Mouse (Mus musculus) yolk sac, embryonic 10.5 days (tissue): ENCODE measurements around the gene Traf2.

Source experiments
- DNase-seq: peaks from one replicate; pipeline ENCODE4 v3.0.0-alpha.2; 2017; ENCODE audit warnings: low spot score

The Traf2 gene

DNA sequence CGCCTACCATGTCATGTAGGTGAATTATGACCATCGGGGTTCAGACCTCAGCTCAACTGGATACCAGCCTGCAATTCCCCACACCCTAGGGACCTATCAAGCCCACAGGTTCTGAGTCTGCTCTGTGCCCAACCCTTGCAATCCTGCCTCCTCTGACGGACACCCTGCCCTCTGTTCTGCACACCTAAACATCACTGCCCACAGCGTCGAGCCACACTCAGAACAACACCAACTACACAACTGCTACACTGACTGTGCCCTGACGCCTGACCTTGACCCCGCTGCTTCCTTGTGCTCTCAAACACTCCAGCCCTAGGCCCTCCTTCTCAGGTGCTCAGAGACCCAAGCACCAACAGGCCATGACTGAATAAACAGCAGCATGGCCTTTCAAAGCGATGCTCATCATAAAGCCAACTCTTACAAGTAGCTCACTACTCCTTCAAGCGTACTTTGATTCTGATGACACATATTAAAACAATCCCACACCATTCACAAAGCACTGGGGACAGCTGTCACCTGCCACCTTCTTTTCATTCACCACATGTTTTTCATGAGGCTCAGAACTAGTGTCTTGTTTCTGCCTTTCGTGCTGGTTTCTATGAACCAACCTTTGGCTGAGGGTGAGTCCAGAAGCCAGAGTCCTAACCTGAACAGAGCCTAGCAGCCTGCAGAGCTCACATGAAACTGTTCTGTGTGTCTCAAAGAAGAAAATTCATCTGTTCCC is 4.9 kb downstream of the Traf2 start:
- DNase-seq = no peak

DNA sequence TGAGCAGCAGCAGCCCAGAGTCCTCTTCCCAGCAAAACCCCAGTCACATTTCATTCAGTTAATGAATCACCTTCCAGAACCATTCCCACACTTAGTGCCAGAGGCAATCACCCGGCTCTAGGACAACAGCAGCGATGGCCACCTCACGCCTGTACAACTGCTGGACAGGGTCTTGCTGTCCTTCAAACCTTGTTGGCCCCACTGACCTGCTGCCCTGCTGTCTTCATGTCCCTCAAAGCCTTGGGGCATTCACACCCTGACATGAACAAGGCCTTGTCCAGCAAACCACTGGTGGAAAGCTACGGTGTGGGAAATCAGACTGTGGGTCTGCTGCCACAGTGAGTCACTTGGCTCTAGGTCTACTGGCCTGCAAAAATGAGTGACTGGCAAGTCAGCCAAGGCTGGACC is 6.2 kb downstream of the Traf2 start:
- no peak for DNase-seq

DNA sequence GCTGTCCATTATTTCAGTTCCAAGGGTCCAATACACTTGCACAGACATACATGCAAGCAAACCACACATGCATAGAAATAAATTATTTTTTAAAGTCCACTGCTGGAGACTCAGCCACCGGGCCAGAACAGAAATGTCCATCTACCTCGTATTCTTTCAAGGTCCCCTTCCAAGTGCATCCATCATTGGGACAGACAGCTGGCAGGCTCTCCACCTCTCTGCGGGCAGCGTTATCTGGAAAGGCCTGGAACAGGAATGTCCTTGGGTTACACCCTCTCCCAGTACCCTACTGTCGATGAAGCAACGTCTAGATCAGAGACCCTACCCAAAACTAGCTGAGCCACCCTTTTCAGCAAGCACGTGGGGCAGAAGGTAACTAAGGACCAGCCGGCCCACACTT is 10.2 kb downstream of the Traf2 start:
- DNase-seq = no peak

DNA sequence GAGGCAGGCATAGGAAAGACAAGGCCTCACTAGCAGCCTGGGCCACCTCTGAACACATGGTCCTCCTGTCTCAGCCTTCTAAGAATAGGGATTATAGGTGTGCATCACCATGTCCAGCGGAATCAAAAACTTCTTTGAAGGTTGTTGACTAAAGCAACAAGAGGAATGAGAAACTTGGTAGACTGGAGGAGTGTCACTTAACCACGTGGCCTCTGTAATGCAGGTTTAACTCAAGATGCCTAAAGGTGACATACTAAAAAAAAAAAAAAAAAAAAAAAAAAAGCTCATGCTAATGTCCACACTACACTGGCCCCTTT is 11.9 kb downstream of the Traf2 start:
- DNase-seq = no peak

DNA sequence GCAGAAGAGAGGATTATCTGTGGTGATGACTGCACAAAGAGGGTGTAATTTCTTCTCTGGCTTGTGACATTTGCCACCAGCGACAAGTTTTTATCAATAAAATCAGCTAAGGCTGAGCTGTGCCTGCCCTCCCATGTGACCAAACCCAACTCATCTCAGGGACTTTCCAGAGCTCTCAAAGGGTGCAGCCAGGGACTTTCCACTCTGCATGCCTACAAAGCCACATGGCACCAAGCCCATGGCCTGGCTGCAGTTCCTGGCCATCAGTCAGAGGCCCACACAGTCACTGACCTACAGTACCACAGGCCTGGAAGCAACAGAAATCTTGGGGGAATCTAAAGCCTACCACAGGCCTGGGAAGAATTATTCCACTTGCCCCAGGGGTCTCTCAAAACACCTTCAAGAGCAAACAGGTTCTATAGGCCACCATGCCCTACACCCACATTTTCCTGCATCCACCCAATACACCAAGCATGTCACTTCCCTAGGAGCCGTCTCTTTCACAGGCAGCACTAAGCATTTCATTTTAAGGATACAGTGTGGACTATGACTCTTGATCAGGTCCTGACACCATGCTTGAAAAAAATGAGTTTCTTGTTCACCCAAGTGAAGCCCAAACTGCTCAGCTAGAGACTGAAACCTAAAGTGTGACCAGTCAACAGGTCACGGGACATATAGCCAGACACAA is 12.4 kb downstream of the Traf2 start:
- DNase-seq = no peak

DNA sequence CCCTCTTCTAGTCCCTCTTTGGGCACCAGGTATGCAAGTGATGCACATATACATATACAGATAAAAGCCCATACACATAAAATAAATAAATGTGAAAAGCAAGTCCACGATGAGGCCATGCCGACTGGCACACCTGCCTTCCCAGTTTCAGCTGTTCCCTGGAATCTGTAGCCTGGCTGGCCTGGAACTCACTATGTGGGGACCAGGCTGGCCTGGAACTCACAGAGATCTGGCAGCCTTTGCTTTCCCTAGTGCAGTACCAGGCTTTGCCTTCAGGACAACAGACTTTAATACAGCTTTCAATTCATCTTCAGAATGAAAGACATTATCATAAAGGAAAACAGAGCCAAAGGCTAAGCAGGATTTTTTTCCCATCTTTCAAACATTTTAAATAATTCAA is 13.0 kb downstream of the Traf2 start:
- DNase-seq = no peak

DNA sequence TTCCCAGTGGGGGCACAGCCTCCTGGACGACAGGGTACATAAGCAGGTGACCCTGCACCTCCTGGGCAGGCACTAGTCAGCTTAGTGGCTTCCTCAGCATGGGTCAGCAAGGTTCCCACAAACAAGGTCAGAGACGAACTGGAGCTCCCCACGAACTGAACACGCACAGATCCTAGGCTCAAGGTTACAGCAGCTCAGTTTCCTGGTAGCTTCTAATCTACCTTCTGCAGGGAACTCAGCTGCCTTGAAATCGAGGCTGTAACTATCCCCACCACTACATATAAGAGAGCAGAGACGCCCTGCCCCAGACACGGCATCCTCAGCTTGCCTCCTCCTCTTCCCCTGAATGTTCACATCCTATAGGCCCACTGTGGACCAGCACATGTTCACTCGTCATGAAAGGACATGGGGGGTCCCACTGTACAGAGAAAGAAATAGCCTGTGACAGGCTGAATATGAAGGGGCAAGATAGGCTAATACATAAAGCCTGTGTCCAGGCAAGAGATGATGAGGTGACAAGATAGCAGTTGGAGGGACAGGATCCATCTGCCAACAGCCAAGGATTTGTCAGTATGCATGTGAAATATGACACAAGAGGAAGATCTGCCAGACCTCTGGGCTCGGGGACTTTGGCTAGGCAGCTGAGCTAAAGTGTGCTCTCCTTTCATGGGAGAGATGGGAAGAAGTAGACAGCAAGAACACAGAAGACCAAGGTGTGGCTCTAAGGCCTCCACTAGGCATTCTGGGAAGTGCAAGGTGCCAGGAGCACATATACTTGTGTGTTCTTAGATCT is 20.0 kb downstream of the Traf2 start:
- DNase-seq = no peak

DNA sequence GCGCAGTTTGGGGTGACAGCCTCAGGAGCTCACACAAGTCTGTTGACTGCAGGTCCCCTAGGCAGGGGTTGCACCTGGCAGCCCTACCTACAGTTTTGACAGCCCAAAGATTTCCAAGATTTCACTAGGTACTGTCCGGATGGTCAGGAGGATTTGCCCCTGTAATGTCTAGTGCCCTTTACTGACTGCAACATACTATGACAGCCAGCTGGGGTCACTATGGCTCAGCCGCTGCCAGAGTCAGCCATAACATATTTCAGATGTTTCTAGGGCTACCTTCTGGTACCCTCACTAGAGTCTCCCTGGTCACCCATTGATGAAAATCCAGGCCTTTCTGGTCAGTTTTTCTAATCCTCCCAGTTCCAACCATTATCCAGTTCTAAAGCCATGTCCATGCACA is 36.8 kb downstream of the Traf2 start:
- DNase-seq = no peak

DNA sequence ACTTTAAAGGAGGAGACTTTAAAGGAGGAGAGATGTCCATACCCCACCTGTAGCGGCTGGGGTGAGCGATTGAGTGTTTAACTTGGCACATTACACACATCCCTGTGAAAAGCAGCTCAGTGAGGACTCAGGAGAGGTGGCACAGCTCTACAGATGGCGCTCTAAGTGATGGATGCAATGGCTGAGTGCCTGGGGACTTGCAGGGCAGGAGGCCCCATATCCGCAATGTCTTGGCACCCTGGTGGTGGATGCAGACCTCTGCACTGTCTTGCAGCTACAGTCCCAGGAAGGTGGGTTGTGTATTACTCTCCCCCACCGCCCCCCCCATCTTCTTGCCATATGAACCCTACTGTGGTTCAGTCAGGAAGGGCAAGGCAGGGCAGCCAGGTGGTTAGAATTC is 39.8 kb downstream of the Traf2 start:
- DNase-seq = no peak

DNA sequence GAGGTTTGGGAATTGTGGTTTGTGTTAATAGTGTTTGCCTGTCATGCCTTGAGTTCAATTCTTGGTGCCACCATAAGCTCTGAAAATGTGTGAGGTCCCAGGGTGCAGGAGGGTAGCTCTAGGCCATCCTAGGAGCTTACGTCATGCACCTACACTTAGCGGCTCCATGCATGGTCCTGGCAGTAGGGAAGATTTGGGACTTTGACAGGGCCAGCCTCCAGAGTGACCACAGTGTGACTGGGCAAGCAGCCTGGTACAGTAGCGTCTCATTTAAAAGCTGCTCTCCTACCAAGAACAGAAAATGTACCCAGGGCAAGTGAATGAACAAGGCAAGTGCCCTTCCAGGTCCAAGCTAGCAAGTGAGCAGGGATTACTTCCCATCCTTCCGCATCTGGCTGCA is 40.9 kb downstream of the Traf2 start:
- DNase-seq = no peak

DNA sequence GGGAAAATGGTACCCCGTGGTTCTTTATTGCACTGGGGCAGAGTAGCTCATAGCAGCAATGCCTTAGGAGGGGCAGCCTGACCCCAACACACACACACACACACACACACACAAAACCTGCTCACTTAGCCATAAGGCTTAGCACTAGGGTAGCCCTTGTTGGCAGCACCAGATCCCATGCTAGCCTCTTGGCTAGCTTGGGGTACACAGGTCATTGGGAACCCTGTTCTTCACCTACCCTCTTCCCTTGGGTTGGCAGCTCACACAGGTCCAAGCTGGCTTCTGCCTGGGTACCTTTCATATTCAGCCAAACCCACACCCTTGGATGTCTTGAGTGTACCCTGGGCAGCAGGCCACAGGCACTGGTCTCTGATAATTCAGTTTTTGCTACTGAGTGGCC is 41.7 kb downstream of the Traf2 start:
- DNase-seq = no peak

DNA sequence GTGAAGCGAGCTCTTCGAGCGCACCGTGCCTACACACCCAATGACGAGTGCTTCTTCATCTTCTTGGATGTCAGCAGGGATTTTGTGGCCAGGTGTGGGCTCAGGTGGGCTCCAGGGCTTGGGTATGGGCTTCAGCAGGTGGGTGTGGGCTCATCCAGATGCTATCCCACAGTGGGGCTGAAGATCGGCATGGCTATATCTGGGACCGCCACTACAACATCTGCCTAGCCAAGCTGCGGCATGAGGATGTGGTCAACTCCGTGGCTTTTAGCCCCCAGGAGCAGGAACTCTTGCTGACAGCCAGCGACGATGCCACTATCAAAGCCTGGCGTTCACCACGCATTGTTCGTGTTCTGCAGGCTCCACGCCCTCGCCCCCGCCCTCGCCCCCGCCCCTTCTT is 42.2 kb downstream of the Traf2 start:
- no peak for DNase-seq

DNA sequence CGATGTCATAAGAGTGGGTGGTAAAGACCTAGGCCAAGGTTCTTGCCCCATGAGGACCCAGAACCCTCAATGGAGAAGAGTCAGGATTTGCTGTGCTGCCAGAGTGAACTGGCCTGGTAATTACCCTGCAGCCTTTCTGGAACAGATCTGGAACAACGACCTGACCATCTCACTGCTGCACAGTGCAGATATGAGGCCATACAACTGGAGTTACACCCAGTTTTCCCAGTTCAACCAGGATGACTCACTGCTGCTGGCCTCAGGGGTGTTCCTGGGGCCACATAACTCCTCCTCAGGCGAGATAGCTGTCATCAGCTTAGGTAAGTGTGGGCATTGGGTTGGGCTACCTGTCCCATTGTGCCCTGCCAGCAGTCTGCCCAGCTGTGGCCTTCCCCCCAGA is 44.0 kb downstream of the Traf2 start:
- no peak for DNase-seq

DNA sequence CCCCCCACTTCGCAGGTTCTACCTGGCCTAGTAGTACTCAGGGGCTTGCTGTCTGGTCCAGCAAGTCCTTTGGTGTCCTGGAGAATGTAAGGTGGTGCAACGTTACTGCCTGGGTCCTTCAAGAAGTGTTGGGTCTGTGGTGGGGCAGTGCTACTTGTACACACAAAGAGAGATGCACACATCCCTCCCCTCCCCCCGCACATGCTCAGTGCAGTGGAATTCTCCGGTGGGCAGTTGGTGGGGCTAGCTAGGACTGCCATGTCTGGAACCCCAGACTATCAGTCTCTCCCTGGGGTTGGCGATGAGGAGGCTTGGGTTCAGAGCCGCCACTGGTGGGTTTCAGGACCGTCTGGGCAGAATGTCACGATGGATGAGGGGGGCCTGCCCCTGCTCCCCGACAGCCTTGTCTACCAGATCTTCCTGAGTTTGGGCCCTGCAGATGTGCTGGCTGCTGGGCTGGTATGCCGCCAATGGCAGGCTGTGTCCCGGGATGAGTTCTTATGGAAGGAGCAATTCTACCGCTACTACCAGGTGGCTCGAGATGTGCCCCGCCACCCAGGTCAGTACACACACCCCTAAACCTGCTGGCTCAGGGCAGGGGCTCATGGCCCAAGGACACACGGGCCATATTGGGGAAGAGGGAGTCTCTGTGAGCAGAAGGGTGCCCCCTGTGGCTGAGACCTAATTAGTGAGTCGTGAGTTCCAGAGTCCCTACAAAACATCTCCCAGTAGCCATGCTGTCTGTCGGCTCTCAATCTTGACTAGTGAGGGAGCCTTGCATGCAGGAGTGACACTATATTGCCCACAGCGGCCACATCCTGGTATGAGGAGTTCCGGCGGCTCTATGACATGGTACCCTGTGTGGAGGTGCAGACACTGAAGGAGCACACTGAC is 44.9 kb downstream of the Traf2 start, which contains the start of gene C8g:
C8g (minus strand) TSS at position 127 of the 894 bp plus-strand sequence.
- no peak for DNase-seq

DNA sequence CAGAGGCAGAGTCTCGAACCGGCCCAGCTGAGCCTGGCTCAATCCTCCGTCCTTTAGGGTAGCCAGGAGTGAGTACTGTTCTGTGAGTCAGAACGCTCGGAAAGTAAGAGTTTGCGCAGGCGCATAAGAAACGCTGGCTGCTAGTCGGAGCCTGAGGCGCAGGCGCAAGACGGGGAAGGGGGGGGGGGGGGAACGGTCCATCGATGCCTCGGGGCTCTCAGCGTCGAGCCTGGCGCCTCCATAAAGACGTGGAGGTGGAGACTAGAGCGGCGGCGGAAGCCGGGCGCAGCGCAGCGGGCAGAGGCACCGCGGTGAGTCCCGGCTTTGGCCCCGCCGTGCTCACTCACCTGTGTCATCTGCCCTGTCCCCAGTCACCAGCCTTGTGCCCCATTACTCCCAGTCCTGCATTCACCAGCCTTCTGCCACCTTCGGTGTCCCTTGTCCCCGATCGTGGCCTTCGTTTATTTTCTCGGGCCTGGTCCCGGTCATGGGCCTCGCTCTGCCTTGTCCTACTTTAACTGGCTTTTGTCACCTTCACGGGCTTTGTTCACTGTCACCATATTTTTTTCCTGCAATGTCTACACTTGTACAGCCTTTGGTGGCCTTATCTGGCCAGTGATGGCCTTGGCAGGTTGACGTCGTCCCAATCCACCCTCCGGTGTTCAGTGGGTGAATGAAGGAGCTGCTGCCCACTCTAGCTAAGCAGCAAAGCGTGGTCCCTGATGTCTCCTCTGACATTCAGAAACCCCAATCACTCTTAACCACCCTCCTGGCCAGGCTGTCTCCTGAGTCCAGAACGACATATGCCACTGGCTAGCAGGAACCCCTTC is 45.9 kb downstream of the Traf2 start, which contains the start of gene Fbxw5:
Fbxw5 (plus strand) TSS at position 175 of the 830 bp plus-strand sequence.
- DNase-seq = peak; percentile 96

DNA sequence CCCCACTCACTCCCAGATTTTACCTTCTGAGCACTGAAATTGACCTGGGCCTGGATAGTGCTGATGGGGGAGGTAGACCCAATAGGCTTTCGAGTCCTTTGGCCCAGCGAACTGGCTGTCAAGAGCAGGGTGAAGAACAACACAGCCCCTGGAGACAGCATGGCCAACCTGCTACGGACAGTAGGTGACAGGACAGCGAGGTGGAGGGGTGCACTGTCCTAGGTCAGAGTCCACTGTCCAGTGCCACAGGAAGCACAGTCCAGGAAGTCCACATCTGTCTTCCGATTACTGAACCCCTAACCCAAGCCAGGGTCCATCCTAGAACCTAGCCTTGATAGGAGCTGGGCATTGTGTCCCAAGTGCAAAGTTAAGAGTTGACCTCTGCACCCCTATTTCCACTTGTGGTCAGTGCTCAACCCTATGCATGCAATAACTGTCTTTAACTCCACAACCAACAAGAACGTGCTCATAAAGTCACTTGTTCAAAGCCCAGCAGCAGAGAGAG is 46.6 kb downstream of the Traf2 start:
- DNase-seq = no peak

DNA sequence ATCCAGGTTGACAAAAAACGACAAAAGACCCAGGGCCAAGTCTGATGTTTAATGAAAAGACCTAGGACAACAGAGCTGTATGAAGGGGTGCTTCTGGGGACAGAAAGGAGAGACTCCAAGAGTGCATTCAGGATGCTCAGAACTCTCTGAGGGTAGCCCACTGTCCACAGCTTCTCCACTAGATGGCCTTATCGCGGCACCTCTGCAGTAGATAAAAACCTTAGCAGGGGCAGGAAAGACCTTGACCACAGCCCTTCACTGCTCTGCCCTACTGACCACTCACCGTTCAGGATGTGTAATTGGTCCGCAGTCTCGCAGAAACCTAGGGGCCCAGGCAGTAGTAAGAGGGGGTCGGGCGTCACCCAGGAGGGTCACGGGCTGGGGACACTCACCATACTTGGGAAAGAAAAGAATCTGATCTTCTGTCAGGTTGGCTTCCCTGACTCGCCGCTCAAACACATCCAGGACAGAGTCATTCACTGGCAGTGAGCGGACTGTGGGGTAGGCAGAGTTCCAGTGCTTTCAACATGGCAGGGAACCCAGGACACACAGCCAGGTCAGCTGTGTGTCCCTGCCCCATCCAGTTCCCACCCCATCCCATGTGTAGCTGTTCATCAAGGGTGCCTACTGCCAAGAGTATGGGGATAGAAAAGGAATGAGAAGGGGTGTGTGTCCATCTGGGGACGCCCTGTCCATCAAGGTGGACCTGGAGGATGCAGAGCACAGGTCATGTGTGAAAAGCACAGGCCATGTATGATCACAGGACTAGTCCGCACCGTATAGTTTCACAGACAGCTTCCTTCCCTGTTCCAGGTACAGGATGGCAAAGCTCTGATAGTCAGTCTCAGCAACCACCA is 47.9 kb downstream of the Traf2 start:
- DNase-seq = no peak

DNA sequence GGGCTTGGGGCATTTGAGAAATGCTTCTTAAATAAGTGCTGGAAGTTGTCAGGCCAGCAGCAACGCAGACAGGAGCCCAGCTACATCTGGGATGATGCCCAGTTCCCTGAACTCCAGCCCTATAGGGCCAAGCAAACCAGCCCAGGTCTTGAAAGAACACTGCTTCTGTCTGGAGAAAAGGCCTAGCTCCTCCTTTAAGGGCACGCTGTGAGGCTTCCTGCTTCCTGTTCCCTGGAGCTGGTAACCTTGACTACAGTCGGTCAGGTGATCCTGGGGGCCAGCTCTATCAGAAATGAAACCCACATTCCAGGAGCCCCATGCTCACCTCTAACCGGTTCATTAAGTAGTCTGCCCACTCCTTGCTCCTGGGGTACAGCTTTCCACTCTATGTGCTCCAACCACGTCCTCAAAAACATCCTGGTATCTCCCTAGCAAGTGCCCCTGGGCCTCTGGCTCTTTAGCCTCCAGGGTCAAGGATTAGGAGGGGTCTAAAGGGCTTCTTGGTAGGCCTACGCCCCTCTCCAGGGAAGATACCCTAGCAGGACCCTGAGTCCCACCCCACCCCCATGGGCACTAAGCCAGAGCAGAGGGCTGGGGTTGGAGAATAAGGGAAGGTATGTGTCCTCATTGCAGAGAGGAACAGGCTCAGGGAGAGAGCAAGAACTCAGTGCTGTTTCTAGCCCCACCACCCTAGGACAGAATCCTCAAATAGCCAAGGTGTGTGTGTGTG is 48.7 kb downstream of the Traf2 start:
- no peak for DNase-seq

DNA sequence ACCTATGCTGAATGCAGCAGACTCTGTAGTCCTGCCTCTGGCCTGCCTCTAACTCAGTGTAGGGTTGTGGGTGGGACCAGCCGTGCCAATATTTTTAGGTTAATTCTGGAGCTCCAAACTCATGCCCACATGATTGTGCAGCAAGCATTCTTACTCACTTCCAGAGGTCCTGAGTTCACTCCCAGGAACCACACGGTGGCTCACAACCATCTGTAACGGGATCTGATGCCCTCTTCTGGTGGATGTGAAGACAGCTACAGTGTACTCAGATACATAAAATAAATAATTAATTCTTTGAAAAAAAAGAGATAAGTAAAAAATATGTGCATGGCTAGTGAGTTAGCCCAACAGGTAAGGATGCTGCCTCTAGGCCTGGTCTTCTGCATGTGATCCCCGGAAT is 50.3 kb downstream of the Traf2 start:
- DNase-seq = no peak
